Mouse (Mus musculus) brain, embryonic 18.5 days (tissue): Measurements from ENCODE around the gene Foxs1.

Experiments
- DNase-seq: peaks from one replicate; pipeline ENCODE4 v3.0.0-alpha.2; 2012; ENCODE audit warnings: low read depth, low spot score

The Foxs1 gene

DNA sequence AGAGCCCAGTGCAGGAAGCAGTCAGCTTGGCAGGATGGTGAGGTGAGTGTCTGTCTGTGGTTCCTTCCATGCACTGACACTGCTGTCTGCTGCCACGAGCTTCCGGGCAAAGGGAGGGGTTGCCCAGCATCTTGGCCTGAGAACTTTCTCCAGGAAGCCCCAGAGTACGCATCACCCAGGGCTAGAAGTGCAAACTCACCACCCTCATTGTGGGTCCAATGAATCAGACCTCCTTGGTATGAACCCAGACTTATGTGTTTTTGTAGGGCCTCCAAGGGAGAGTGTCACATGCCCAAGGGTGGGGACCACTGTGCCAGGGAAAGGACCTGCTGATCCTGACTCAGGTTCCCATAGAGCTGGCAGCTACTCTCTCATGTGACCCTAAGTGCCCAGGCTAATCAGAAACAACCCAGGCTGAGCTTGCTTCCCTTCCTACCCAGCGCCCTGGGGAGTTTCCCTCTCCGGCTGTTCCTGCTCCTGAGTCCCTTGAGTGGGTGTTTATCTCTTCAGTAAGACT is 28.8 kb downstream of the Foxs1 start:
- DNase-seq, result no peak

GRCm38 (mm10) chr2:152903586-152903985 is 29.4 kb downstream of the Foxs1 start:
- no peak for DNase-seq

DNA sequence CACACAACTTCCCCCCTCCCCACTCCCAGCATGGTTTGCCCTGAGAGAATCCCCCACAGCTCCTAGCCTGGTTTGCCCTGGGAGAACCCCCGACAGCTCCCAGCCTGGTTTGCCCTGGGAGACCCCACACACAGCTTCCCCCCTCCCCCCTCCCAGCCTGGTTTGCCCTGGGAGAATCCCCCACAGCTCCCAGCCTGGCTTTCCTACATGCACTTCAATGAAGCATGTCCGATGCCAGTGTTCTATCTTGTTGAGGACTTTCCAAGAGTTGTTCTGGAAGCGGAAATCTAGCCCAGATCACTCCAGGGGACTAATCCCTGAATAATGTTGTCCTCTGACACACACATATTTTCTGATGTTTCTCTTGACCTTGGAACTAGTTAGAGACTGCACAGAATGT is 30.4 kb downstream of the Foxs1 start:
- DNase-seq, result no peak

DNA sequence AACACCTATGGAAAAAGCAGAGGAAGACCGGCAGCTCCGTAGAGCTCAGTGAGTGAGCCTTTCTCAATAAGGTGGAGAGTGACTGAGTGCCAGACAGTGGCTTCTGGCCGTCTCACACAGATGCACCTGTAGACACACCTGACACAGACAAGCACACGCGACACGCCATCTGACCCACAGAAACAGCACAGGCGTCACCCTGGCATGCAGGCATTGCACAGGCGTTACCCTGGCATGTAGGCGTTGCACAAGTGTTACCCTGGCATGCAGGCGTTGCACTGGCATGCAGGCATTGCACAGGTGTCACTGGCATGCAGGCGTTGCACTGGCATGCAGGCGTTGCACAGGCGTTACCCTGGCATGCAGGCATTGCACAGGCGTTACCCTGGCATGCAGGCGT is 31.7 kb downstream of the Foxs1 start:
- no peak for DNase-seq

GRCm38 (mm10) chr2:152899011-152899410 is 34.0 kb downstream of the Foxs1 start:
- DNase-seq, result no peak

DNA sequence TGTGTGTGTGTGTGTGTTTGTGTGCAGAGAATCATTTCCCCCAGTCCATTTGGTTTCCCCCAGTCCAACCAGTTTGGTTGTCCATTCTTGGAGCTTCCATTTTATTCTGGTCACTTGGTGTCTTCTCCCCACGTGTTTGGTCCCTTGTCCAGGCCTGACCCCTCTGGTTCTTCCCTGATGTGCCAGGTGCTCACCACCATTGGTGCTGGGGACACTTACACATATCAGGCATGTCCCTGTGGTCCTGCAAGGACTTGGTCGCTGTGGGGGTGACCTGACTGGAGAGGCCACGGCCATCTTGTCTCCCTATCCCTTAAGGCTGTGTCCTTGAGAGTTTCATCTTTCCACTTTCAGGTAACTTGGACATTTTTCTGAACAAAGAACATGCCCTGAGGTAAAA is 36.1 kb downstream of the Foxs1 start:
- no peak for DNase-seq

- DNase-seq, result no peak
Observed at GRCm38 (mm10) chr2:152895834-152896233, 37.2 kb downstream of the Foxs1 start.

DNA sequence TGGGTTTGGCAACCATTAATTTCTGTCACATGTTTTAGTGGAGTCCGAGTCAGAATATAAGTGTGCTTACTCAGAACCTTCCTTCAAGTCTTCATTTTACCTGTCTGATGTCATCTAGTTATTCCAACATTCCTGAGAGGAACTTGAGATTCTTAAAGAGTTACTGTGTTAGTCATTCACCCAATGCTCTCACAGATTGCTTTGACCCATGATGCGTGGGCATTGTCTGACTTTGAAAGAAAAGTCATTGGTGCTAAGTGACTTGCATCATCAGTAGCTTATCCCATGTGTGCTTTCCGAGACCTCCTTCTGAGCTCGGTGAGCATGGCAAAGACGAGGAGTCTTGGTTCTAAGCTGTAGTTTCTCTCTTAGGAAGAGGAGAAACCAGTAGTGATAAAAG is 44.2 kb downstream of the Foxs1 start:
- no peak for DNase-seq

- no peak for DNase-seq
Observed at GRCm38 (mm10) chr2:152887230-152887629, 45.8 kb downstream of the Foxs1 start.

DNA sequence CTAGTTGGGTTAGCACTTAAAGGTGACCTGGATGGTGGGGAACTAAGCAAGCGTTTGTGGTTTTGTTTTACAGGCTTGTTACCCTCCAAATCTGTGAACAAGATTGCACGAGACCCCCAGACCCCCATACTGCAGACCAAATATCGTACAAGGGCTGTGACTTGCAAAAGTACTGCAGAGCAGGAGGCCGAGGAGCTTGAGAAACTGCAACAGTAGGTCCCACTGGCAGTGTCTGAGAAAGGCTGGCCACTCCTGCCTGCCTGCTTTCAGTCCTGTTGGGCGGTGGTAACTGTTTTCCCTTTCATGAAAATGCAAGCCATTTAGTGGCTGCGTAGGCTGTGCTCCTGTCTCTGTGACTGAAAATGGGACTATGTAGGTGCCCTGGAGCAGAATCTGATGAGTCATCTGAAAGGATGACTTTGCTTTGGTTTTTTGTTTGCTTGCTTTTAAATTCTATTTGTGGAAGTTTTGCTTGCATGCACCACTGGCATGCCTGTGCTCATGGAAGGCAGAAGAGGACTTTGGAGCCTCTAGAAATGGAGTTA is 48.8 kb downstream of the Foxs1 start:
- DNase-seq, result no peak
